Mouse (Mus musculus) layer of hippocampus, adult 11-12 months (tissue): ENCODE measurements around the gene Tmem260.

Experiments
- DNase-seq: peaks from one replicate; pipeline ENCODE4 v3.0.0; 2022; ENCODE audit warnings: low spot score

Gene Tmem260

GRCm38 (mm10) chr14:48482762-48483161, 36.8 kb downstream of the Tmem260 start:
- no peak for DNase-seq

GRCm38 (mm10) chr14:48493896-48494295, 48.0 kb downstream of the Tmem260 start:
- peak; percentile 47 for DNase-seq

GRCm38 (mm10) chr14:48502573-48502972, 56.6 kb downstream of the Tmem260 start:
- DNase-seq: no peak

- DNase-seq: no peak
These were observed 58.0 kb downstream of the Tmem260 start for GRCm38 (mm10) chr14:48503691-48504565.

GRCm38 (mm10) chr14:48504566-48504950, 58.6 kb downstream of the Tmem260 start:
- DNase-seq: no peak

- DNase-seq: no peak
These were observed 59.7 kb downstream of the Tmem260 start for GRCm38 (mm10) chr14:48505606-48506005.

- peak; percentile 19 for DNase-seq
These were observed 61.5 kb downstream of the Tmem260 start for GRCm38 (mm10) chr14:48507376-48507775.

- no peak for DNase-seq
These were observed 63.2 kb downstream of the Tmem260 start for GRCm38 (mm10) chr14:48509131-48509530.

GRCm38 (mm10) chr14:48513098-48513823, 67.3 kb downstream of the Tmem260 start:
- DNase-seq: no peak

- DNase-seq: no peak
These were observed 68.0 kb downstream of the Tmem260 start for GRCm38 (mm10) chr14:48513824-48514493.

GRCm38 (mm10) chr14:48514620-48515019, 68.7 kb downstream of the Tmem260 start:
- no peak for DNase-seq

- no peak for DNase-seq
These were observed 69.6 kb downstream of the Tmem260 start for GRCm38 (mm10) chr14:48515538-48515937.

- no peak for DNase-seq
These were observed 77.4 kb downstream of the Tmem260 start for GRCm38 (mm10) chr14:48523361-48523760.

GRCm38 (mm10) chr14:48524135-48524534, 78.2 kb downstream of the Tmem260 start:
- peak; percentile 65 for DNase-seq

GRCm38 (mm10) chr14:48525055-48525454, 79.1 kb downstream of the Tmem260 start:
- no peak for DNase-seq

- no peak for DNase-seq
These were observed 84.7 kb downstream of the Tmem260 start for GRCm38 (mm10) chr14:48530629-48531028.

- no peak for DNase-seq
These were observed 92.2 kb downstream of the Tmem260 start for GRCm38 (mm10) chr14:48537795-48538766.

- DNase-seq: no peak
These were observed 99.2 kb downstream of the Tmem260 start for GRCm38 (mm10) chr14:48545166-48545565.

GRCm38 (mm10) chr14:48546009-48546408, 100.1 kb downstream of the Tmem260 start:
- DNase-seq: no peak

GRCm38 (mm10) chr14:48549703-48550102, 103.8 kb downstream of the Tmem260 start:
- DNase-seq: no peak

- DNase-seq: no peak
These were observed 107.3 kb downstream of the Tmem260 start for GRCm38 (mm10) chr14:48553216-48553615.
